Mouse (Mus musculus) regulatory T cell (primary cell): ENCODE data around the gene Rps2.

Source experiments
- in situ Hi-C: fragments of 300-600 bp; cut with MboI, MseI; formaldehyde crosslinking; loops from one replicate; pipeline ENCODE4 v1.15.1; 2025; ENCODE audit warnings: high pct_unique_total_duplicates

The Rps2 gene

GRCm38 (mm10) chr17:24732233-24732935 lies 14.5 kb downstream of the Rps2 start:
- in situ Hi-C loops: no loop called here

- in situ Hi-C loops: no loop called here
These were observed 15.6 kb downstream of the Rps2 start for GRCm38 (mm10) chr17:24733434-24734050.

- in situ Hi-C loops: no loop called here
These were observed 16.6 kb downstream of the Rps2 start for GRCm38 (mm10) chr17:24734513-24734912.

- in situ Hi-C loops: no loop called here
These were observed 17.5 kb downstream of the Rps2 start for GRCm38 (mm10) chr17:24735446-24735845.

GRCm38 (mm10) chr17:24736330-24737051 lies 18.6 kb downstream of the Rps2 start, which contains the start of gene Msrb1:
Gene Msrb1 (plus strand): TSS chr17:24736642.
- in situ Hi-C loops: no loop called here

GRCm38 (mm10) chr17:24737135-24737810 lies 19.4 kb downstream of the Rps2 start:
- in situ Hi-C loops: no loop called here

- in situ Hi-C loops: no loop called here
These were observed 20.3 kb downstream of the Rps2 start for GRCm38 (mm10) chr17:24738238-24738637.

GRCm38 (mm10) chr17:24739926-24740325 lies 22.0 kb downstream of the Rps2 start:
- in situ Hi-C loops: loop anchor here (10.0 kb wide), 1 partner anchor 75 kb away; no protein-coding TSS in a partner anchor

GRCm38 (mm10) chr17:24742307-24742706 lies 24.4 kb downstream of the Rps2 start:
- in situ Hi-C loops: loop anchor here (10.0 kb wide), 1 partner anchor 72 kb away; no protein-coding TSS in a partner anchor

GRCm38 (mm10) chr17:24743896-24744295 lies 26.0 kb downstream of the Rps2 start:
- in situ Hi-C loops: loop anchor here (10.0 kb wide), 1 partner anchor 71 kb away; no protein-coding TSS in a partner anchor

GRCm38 (mm10) chr17:24744381-24744780 lies 26.5 kb downstream of the Rps2 start:
- in situ Hi-C loops: loop anchor here (10.0 kb wide), 1 partner anchor 70 kb away; no protein-coding TSS in a partner anchor

- in situ Hi-C loops: loop anchor here (10.0 kb wide), 1 partner anchor 69 kb away; no protein-coding TSS in a partner anchor
These were observed 27.9 kb downstream of the Rps2 start for GRCm38 (mm10) chr17:24745526-24746497.

GRCm38 (mm10) chr17:24746986-24747385 lies 29.1 kb downstream of the Rps2 start:
- in situ Hi-C loops: loop anchor here (10.0 kb wide), 1 partner anchor 68 kb away; no protein-coding TSS in a partner anchor

GRCm38 (mm10) chr17:24751528-24751927 lies 33.6 kb downstream of the Rps2 start:
- in situ Hi-C loops: no loop called here

- in situ Hi-C loops: no loop called here
These were observed 34.8 kb downstream of the Rps2 start, which contains the start of gene Hs3st6 for GRCm38 (mm10) chr17:24752415-24753394. Gene Hs3st6 (plus strand): TSS chr17:24752988.

GRCm38 (mm10) chr17:24757394-24757793 lies 39.5 kb downstream of the Rps2 start:
- in situ Hi-C loops: no loop called here

GRCm38 (mm10) chr17:24761121-24761520 lies 43.2 kb downstream of the Rps2 start:
- in situ Hi-C loops: no loop called here

GRCm38 (mm10) chr17:24765016-24765905 lies 47.3 kb downstream of the Rps2 start:
- in situ Hi-C loops: no loop called here
